Mouse (Mus musculus) midbrain, embryonic 16.5 days (tissue): ENCODE measurements around the gene Gm20661. TPM values are rescaled to one million over a fixed set of nuclear protein-coding genes. Genes with fewer than 3 reads are reported as not detected.

Source experiments
- ATAC-seq: fragments of 200-750 bp; cut with Nextera tagmentation; 2 replicates; pipeline ENCODE4 v1.8.0; 2017; ENCODE audit warnings: moderate TSS enrichment
- H3K27ac ChIP-seq: fragments of 300-500 bp; sonication (generic); 2 replicates; pipeline ENCODE4 v1.5.1; 2014; ENCODE audit warnings: mild to moderate bottlenecking, low read length, mixed read lengths
- H3K27me3 ChIP-seq: fragments of 300-500 bp; sonication (generic); 2 replicates; pipeline ENCODE4 v1.6.1; 2014; ENCODE audit warnings: low read depth, low read length, mixed read lengths; ENCODE audit not compliant: control insufficient read depth, insufficient read depth
- H3K36me3 ChIP-seq: fragments of 300-500 bp; sonication (generic); 2 replicates; pipeline ENCODE4 v1.6.1; 2014; ENCODE audit warnings: mild to moderate bottlenecking, low read length, moderate library complexity, mixed read lengths; ENCODE audit not compliant: control insufficient read depth, insufficient read depth
- H3K4me1 ChIP-seq: fragments of 300-500 bp; sonication (generic); 2 replicates; pipeline ENCODE4 v1.6.1; 2014; ENCODE audit warnings: mild to moderate bottlenecking, low read length, mixed read lengths; ENCODE audit not compliant: control insufficient read depth, insufficient read depth
- H3K4me2 ChIP-seq: fragments of 300-500 bp; sonication (generic); 2 replicates; pipeline ENCODE4 v1.6.1; 2014; ENCODE audit warnings: mild to moderate bottlenecking, low read length, mixed read lengths
- H3K4me3 ChIP-seq: fragments of 300-500 bp; sonication (generic); 2 replicates; pipeline ENCODE4 v1.5.1; 2014; ENCODE audit warnings: low read depth, mild to moderate bottlenecking, low read length, moderate library complexity, mixed read lengths
- H3K9ac ChIP-seq: fragments of 300-500 bp; sonication (generic); 2 replicates; pipeline ENCODE4 v1.6.1; 2014; ENCODE audit warnings: low read depth, low read length, mixed read lengths
- H3K9me3 ChIP-seq: fragments of 300-500 bp; sonication (generic); replicated peaks from 2 replicates; pipeline ENCODE4 v1.6.1; 2014; ENCODE audit warnings: mild to moderate bottlenecking, low read length, mixed read lengths; ENCODE audit not compliant: control insufficient read depth, poor library complexity, severe bottlenecking
- WGBS: fragments of 180-500 bp; shearing (Covaris S2); extraction: QIAGEN DNeasy Blood & Tissue Kit; methylation state at CpG from one replicate; pipeline ENCODE4 v1.1.7; 2014; 5-methylcytosine and 5-hydroxymethylcytosine counted together
- polyA plus RNA-seq: library from polyadenylated mRNA; unstranded; fragments of >200 nt; fragmentation: Nextera tagmentation; extraction: Ambion mirVana; gene quantifications from 2 replicates; pipeline ENCODE4 v1.2.1, GENCODE M21; 2015

Gm20661 gene
- polyA plus RNA-seq, 1 experiment from 2014 or later, result 0.67 TPM

- no peak for ATAC-seq
- H3K36me3 ChIP-seq, result 0 out of 2 replicates have a peak, but pooled peaks cover 2% of the 10 kb centered on the region
- no peak within 1 kb of the TSS for H3K4me2 ChIP-seq
- no peaks in the 10 kb centered on the region for H3K9me3 ChIP-seq
- 73% methylated on average over 12 of the region's 12 CpGs for WGBS
- no peaks in the 10 kb centered on the region for H3K4me1 ChIP-seq
- no peak within 1 kb of the TSS for H3K4me3 ChIP-seq
- no peak within 1 kb of the TSS for H3K27ac ChIP-seq
- H3K27me3 ChIP-seq, result no peaks in the 10 kb centered on the region
- no peak within 1 kb of the TSS for H3K9ac ChIP-seq
These were observed 7.2 kb upstream of the Gm20661 start, which contains the start of gene Uba7 for GRCm38 (mm10) chr9:107975399-107976386. Gene Uba7 (plus strand): TSS chr9:107975505.

- H3K9ac ChIP-seq, result no peak overlapping the region
- H3K4me3 ChIP-seq, result no peak overlapping the region
- no peak overlapping the region for H3K4me2 ChIP-seq
- no peak for ATAC-seq
- peaks cover under 1% of the 10 kb centered on the region; the same call in 1 of the 2 replicates for H3K27me3 ChIP-seq
- no peaks in the 10 kb centered on the region for H3K9me3 ChIP-seq
- WGBS, result 89% methylated on average over 12 of the region's 12 CpGs
- no peaks in the 10 kb centered on the region for H3K36me3 ChIP-seq
- H3K4me1 ChIP-seq, result peaks cover 2% of the 10 kb centered on the region; the same call in 1 of the 2 replicates
- H3K27ac ChIP-seq, result no peak overlapping the region
These were observed 4.0 kb upstream of the Gm20661 start for GRCm38 (mm10) chr9:107978815-107979214.

- H3K4me2 ChIP-seq, result no peak overlapping the region
- H3K9ac ChIP-seq, result 0 out of 2 replicates have a peak overlapping the region, but pooled peaks have one; percentile 0
- peaks cover 7% of the 10 kb centered on the region for H3K27me3 ChIP-seq
- no peaks in the 10 kb centered on the region for H3K36me3 ChIP-seq
- H3K9me3 ChIP-seq, result no peaks in the 10 kb centered on the region
- 63% methylated on average over 7 of the region's 7 CpGs for WGBS
- H3K4me1 ChIP-seq, result peaks cover 10% of the 10 kb centered on the region
- H3K27ac ChIP-seq, result peak overlapping the region; percentile 67
- ATAC-seq, result no peak
- 0 out of 2 replicates have a peak overlapping the region, but pooled peaks have one; percentile 3 for H3K4me3 ChIP-seq
These were observed 913 bp upstream of the Gm20661 start for GRCm38 (mm10) chr9:107981684-107982605.

- Histone ChIP-seq H3K36me3 (no peaks in the 10 kb centered on the region), H3K4me3 (no peak overlapping the region), H3K9ac (no peak overlapping the region), H3K27me3 (peaks cover 7% of the 10 kb centered on the region), H3K27ac (peak overlapping the region; percentile 75), H3K4me1 (peaks cover 10% of the 10 kb centered on the region), H3K9me3 (no peaks in the 10 kb centered on the region), H3K4me2 (peak overlapping the region; percentile 89; the same call in 1 of the 2 replicates)
- ATAC-seq, result no peak
- WGBS, result 57% methylated on average over 4 of the region's 4 CpGs
These were observed 598 bp downstream of the Gm20661 start for GRCm38 (mm10) chr9:107983421-107983890.

- peaks cover 10% of the 10 kb centered on the region for H3K4me1 ChIP-seq
- peak overlapping the region; percentile 58 for H3K27ac ChIP-seq
- peak overlapping the region; percentile 89 for H3K4me2 ChIP-seq
- peak overlapping the region; percentile 49; the same call in 1 of the 2 replicates for H3K4me3 ChIP-seq
- H3K27me3 ChIP-seq, result peaks cover 7% of the 10 kb centered on the region
- peak overlapping the region; percentile 59 for H3K9ac ChIP-seq
- WGBS, result 76% methylated on average over 19 of the region's 19 CpGs
- H3K36me3 ChIP-seq, result no peaks in the 10 kb centered on the region
- no peak for ATAC-seq
- H3K9me3 ChIP-seq, result no peaks in the 10 kb centered on the region
These were observed 1.3 kb downstream of the Gm20661 start for GRCm38 (mm10) chr9:107984052-107984753.

GRCm38 (mm10) chr9:107984754-107985055 is 1.8 kb downstream of the Gm20661 start:
- WGBS, result 70% methylated on average over 9 of the region's 9 CpGs
- Histone ChIP-seq H3K4me2 (peak overlapping the region; percentile 89), H3K9me3 (no peaks in the 10 kb centered on the region), H3K4me3 (peak overlapping the region; percentile 49), H3K27ac (peak overlapping the region; percentile 46), H3K4me1 (peaks cover 10% of the 10 kb centered on the region), H3K27me3 (peaks cover 7% of the 10 kb centered on the region), H3K36me3 (no peaks in the 10 kb centered on the region), H3K9ac (peak overlapping the region; percentile 59)
- ATAC-seq, result no peak

GRCm38 (mm10) chr9:107985131-107986119 is 2.6 kb downstream of the Gm20661 start, which contains the start of gene Inka1:
Gene Inka1 (minus strand): TSS chr9:107985879.
- peaks cover 10% of the 10 kb centered on the region for H3K4me1 ChIP-seq
- peaks cover 7% of the 10 kb centered on the region for H3K27me3 ChIP-seq
- peak; percentile 79 for ATAC-seq
- H3K4me2 ChIP-seq, result peak within 1 kb of the TSS; percentile 89
- H3K4me3 ChIP-seq, result peak within 1 kb of the TSS; percentile 49
- H3K27ac ChIP-seq, result peak within 1 kb of the TSS; percentile 53
- WGBS, result 1% methylated on average over 57 of the region's 58 CpGs
- H3K9ac ChIP-seq, result peak within 1 kb of the TSS; percentile 59
- no peaks in the 10 kb centered on the region for H3K9me3 ChIP-seq
- no peaks in the 10 kb centered on the region for H3K36me3 ChIP-seq
